Mouse (Mus musculus) spleen, adult 2 months (tissue): ENCODE measurements around the gene Cs. TPM values are rescaled to one million over a fixed set of nuclear protein-coding genes. Genes with fewer than 3 reads are reported as not detected.

Source experiments
- DNase-seq, 2 experiments: peaks; one replicate each; pipeline versions ENCODE4 v3.0.0 to v3.0.0-alpha.2; 2012 to 2021; ENCODE audit warnings: low spot score in 2 of 2, low read depth in 1 of 2
- H3K27ac ChIP-seq: fragments of 200-500 bp; 2 replicates; pipeline ENCODE4 v1.5.1; 2012; ENCODE audit warnings: low read length, inconsistent platforms; ENCODE audit not compliant: insufficient read depth
- H3K27me3 ChIP-seq: fragments of 200-500 bp; 2 replicates; pipeline ENCODE4 v1.6.1; 2012; ENCODE audit warnings: mild to moderate bottlenecking, moderate library complexity, low read length, inconsistent platforms; ENCODE audit not compliant: control insufficient read depth, insufficient read depth
- H3K36me3 ChIP-seq: fragments of 200-500 bp; 2 replicates; pipeline ENCODE4 v1.6.1; 2012; ENCODE audit warnings: mild to moderate bottlenecking, low read length, inconsistent platforms; ENCODE audit not compliant: control insufficient read depth, insufficient read depth
- H3K4me1 ChIP-seq: fragments of 200-500 bp; 2 replicates; pipeline ENCODE4 v1.6.1; 2011; ENCODE audit warnings: inconsistent platforms; ENCODE audit not compliant: control insufficient read depth, insufficient read depth, insufficient read length
- H3K4me3 ChIP-seq: fragments of 200-500 bp; 2 replicates; pipeline ENCODE4 v1.5.1; 2011; ENCODE audit warnings: mild to moderate bottlenecking, inconsistent platforms; ENCODE audit not compliant: insufficient read depth, insufficient read length; ENCODE audit errors: extremely low read depth
- CTCF ChIP-seq: fragments of 200-500 bp; IDR thresholded peaks from 2 replicates; pipeline ENCODE4 v1.5.1; 2011; ENCODE audit warnings: mild to moderate bottlenecking, inconsistent platforms; ENCODE audit not compliant: insufficient read depth, insufficient read length, insufficient replicate concordance; ENCODE audit errors: extremely low read depth
- POLR2A ChIP-seq: fragments of 200-500 bp; IDR thresholded peaks from 2 replicates; pipeline ENCODE4 v1.6.1; 2011; ENCODE audit warnings: low read depth, low read length, inconsistent platforms
- WGBS: fragments of 180-500 bp; shearing (Covaris S2); methylation state at CpG from one replicate; pipeline ENCODE4 v1.1.7; 2018; 5-methylcytosine and 5-hydroxymethylcytosine counted together
- polyA plus RNA-seq: library from polyadenylated mRNA; depleted of rRNA; stranded (reverse); fragments of >200 nt; gene quantifications from 2 replicates; pipeline ENCODE4 v1.2.3, GENCODE M21; 2012

Cs gene
- polyA plus RNA-seq, 1 experiment, result 70.4 TPM

GRCm38 (mm10) chr10:128344568-128345275 lies 7.2 kb downstream of the Cs start:
- peak overlapping the region; percentile 40 for H3K27ac ChIP-seq
- peaks cover 8% of the 10 kb centered on the region; the same call in 1 of the 2 replicates for H3K4me1 ChIP-seq
- peak; percentile 56 to 65 for DNase-seq
- TF ChIP-seq CTCF, result no peak
- no peak for TF ChIP-seq POLR2A
- no peaks in the 10 kb centered on the region for H3K36me3 ChIP-seq
- H3K27me3 ChIP-seq, result no peaks in the 10 kb centered on the region
- 3% methylated on average over 7 of the region's 7 CpGs for WGBS
- no peak overlapping the region for H3K4me3 ChIP-seq

DNA sequence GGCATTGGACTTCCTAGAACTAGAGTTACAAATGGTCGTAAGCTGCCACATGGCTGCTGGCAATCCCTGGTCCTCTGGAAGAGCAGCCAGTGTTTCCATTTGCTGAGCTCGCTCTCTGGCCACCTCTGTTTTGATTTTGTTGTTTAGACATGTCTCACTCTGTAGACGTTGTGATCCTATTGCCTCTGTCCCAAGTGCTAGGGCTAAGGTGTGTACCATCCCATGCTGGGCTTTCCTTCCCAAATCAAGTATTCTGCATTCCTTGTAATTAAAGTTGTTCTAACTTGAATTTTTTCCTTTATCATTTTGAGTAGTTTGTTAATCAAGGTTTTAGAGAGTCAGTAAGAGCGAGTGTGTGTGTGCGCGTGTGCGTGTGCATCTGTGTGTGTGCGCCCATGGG lies 10.0 kb downstream of the Cs start:
- Histone ChIP-seq H3K27me3 (no peaks in the 10 kb centered on the region), H3K4me3 (no peak overlapping the region), H3K36me3 (peaks cover 19% of the 10 kb centered on the region), H3K27ac (no peak overlapping the region), H3K4me1 (peaks cover 8% of the 10 kb centered on the region; the same call in 1 of the 2 replicates)
- no peak for DNase-seq
- no peak for TF ChIP-seq POLR2A
- no peak for TF ChIP-seq CTCF
- 93% methylated on average over 8 of the region's 8 CpGs for WGBS

GRCm38 (mm10) chr10:128358796-128359195 lies 21.3 kb downstream of the Cs start:
- DNase-seq, result peak in 1 of 2 experiments; percentile 50
- Histone ChIP-seq H3K4me1 (no peaks in the 10 kb centered on the region), H3K27me3 (no peaks in the 10 kb centered on the region), H3K4me3 (no peak overlapping the region), H3K36me3 (peaks cover 30% of the 10 kb centered on the region), H3K27ac (no peak overlapping the region)
- peak; percentile 20; the same call in 1 of the 2 replicates for TF ChIP-seq CTCF
- no peak for TF ChIP-seq POLR2A
- 46% methylated on average over 2 of the region's 2 CpGs for WGBS

GRCm38 (mm10) chr10:128359226-128359625 lies 21.7 kb downstream of the Cs start:
- no peaks in the 10 kb centered on the region for H3K4me1 ChIP-seq
- 79% methylated on average over 6 of the region's 6 CpGs for WGBS

GRCm38 (mm10) chr10:128361836-128362235 lies 24.3 kb downstream of the Cs start:
- no peak overlapping the region for H3K4me3 ChIP-seq
- 95% methylated on average over 6 of the region's 6 CpGs for WGBS
- no peaks in the 10 kb centered on the region for H3K27me3 ChIP-seq
- no peak for DNase-seq
- H3K27ac ChIP-seq, result no peak overlapping the region
- no peaks in the 10 kb centered on the region for H3K4me1 ChIP-seq
- peaks cover 22% of the 10 kb centered on the region for H3K36me3 ChIP-seq
- no peak for TF ChIP-seq CTCF
- no peak for TF ChIP-seq POLR2A

More at GRCm38 (mm10) chr10:128359226-128359625, 21.7 kb downstream of the Cs start:
- H3K36me3 ChIP-seq, result peaks cover 26% of the 10 kb centered on the region
- H3K4me3 ChIP-seq, result no peak overlapping the region
- H3K27me3 ChIP-seq, result no peaks in the 10 kb centered on the region
- TF ChIP-seq CTCF (no peak), POLR2A (no peak)
- H3K27ac ChIP-seq, result no peak overlapping the region
- no peak for DNase-seq

DNA sequence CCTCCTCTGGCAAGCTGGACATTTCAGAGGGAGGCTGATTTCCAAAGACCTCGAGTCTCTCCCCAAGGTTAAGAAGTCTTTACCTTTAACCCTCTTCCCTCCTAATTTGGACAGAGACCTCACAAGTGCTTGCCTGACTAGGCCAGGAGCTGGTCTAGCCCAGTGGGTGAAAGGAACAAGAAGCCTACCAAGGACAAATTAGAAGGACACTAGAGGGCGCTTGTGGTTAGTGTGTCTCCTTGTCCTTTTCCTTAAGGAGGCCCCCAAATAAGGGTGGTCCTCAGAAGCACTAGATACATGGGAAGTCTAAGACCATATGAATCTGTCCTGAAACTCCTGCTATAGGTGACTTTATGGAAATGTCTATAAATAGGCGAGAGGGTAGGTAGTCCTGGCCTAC lies 25.0 kb downstream of the Cs start:
- Histone ChIP-seq H3K36me3 (peaks cover 22% of the 10 kb centered on the region), H3K4me3 (no peak overlapping the region), H3K4me1 (no peaks in the 10 kb centered on the region; the same call in 1 of the 2 replicates), H3K27me3 (no peaks in the 10 kb centered on the region), H3K27ac (no peak overlapping the region)
- WGBS, result 69% methylated on average over 3 of the region's 3 CpGs
- no peak for DNase-seq
- no peak for TF ChIP-seq POLR2A
- TF ChIP-seq CTCF, result no peak

- DNase-seq, result no peak
- 18% methylated on average over 19 of the region's 19 CpGs for WGBS
- no peak for TF ChIP-seq POLR2A
- no peak for TF ChIP-seq CTCF
These were observed 30.4 kb downstream of the Cs start for GRCm38 (mm10) chr10:128367899-128368401.

More at GRCm38 (mm10) chr10:128367899-128368401, 30.4 kb downstream of the Cs start:
- Histone ChIP-seq H3K36me3 (peaks cover 2% of the 10 kb centered on the region; the same call in 1 of the 2 replicates), H3K27me3 (no peaks in the 10 kb centered on the region), H3K4me3 (peak overlapping the region; percentile 63), H3K27ac (peak overlapping the region; percentile 84), H3K4me1 (no peaks in the 10 kb centered on the region; the same call in 1 of the 2 replicates)
